Mouse (Mus musculus) MEL (cell line): ENCODE measurements at regions not wholly inside any gene's neighbourhood (a gene's known extent, or its start where the extent isn't known, plus 50 kb on each side); places are given as distances from the start of the nearest gene placed in this dataset.

ENCODE experiments used
- BHLHE40 ChIP-seq: IDR thresholded peaks from 2 replicates; pipeline ENCODE4 v1.6.1; 2012; ENCODE audit warnings: low read depth, mild to moderate bottlenecking, inconsistent platforms, low read length, improper control_type of control experiment, borderline replicate concordance
- CHD1 ChIP-seq: IDR thresholded peaks from 2 replicates; pipeline ENCODE4 v1.6.1; 2012; ENCODE audit warnings: low read depth, mild to moderate bottlenecking, inconsistent platforms, low read length, improper control_type of control experiment
- CTCF ChIP-seq, 3 experiments: IDR thresholded peaks in 2 of 3; conservative IDR thresholded peaks in 1 of 3; 2 replicates each; pipeline ENCODE4 v1.5.1; 2011 to 2012; ENCODE audit warnings: low read length in 3 of 3, low read depth in 2 of 3, mild to moderate bottlenecking in 2 of 3, improper control_type of control experiment in 1 of 3, inconsistent platforms in 1 of 3, mixed read lengths in 1 of 3, moderate library complexity in 1 of 3; ENCODE audit not compliant: control insufficient read depth in 1 of 3, insufficient read depth in 1 of 3, poor library complexity in 1 of 3, severe bottlenecking in 1 of 3
- EP300 ChIP-seq, 2 experiments: IDR thresholded peaks; 2 replicates each; pipeline ENCODE4 v1.6.1; 2011; ENCODE audit warnings: improper control_type of control experiment in 2 of 2, low read length in 2 of 2, low read depth in 1 of 2, mild to moderate bottlenecking in 1 of 2
- HCFC1 ChIP-seq: IDR thresholded peaks from 2 replicates; pipeline ENCODE4 v1.6.1; 2012; ENCODE audit warnings: low read depth, mild to moderate bottlenecking, inconsistent platforms, low read length, improper control_type of control experiment, moderate library complexity
- KAT2A ChIP-seq: conservative IDR thresholded peaks from 2 replicates; pipeline ENCODE4 v1.6.1; 2012; ENCODE audit warnings: low read depth, low read length, improper control_type of control experiment, inconsistent platforms
- MAFK ChIP-seq: IDR thresholded peaks from 2 replicates; pipeline ENCODE4 v1.6.1; 2011; ENCODE audit warnings: low read depth, mild to moderate bottlenecking, low read length, improper control_type of control experiment, borderline replicate concordance
- MAX ChIP-seq: IDR thresholded peaks from 2 replicates; pipeline ENCODE4 v1.6.1; 2011; ENCODE audit warnings: low read length, improper control_type of control experiment
- MEF2A ChIP-seq: IDR thresholded peaks from 2 replicates; pipeline ENCODE4 v1.6.1; 2014; ENCODE audit warnings: low read depth, mild to moderate bottlenecking, inconsistent platforms, low read length, improper control_type of control experiment; ENCODE audit not compliant: poor library complexity, insufficient replicate concordance, severe bottlenecking; ENCODE audit errors: extremely low read depth
- POLR2A ChIP-seq, 2 experiments: IDR thresholded peaks; 2 replicates each; pipeline ENCODE4 v1.6.1; 2011 to 2012; ENCODE audit warnings: low read length in 2 of 2, mild to moderate bottlenecking in 2 of 2, control low read depth in 1 of 2, improper control_type of control experiment in 1 of 2, low read depth in 1 of 2, moderate library complexity in 1 of 2; ENCODE audit not compliant: control insufficient read depth in 1 of 2, insufficient read depth in 1 of 2, poor library complexity in 1 of 2
- POLR2AphosphoS5 ChIP-seq: IDR thresholded peaks from 2 replicates; pipeline ENCODE4 v1.6.1; 2012; ENCODE audit warnings: low read depth, borderline replicate concordance, mild to moderate bottlenecking, inconsistent platforms, low read length, moderate library complexity, mixed read lengths
- TCF12 ChIP-seq: IDR thresholded peaks from 2 replicates; pipeline ENCODE4 v1.6.1; 2014; ENCODE audit warnings: low read depth, mild to moderate bottlenecking, inconsistent platforms, low read length, improper control_type of control experiment, moderate library complexity
- ZC3H11A ChIP-seq: IDR thresholded peaks from 2 replicates; pipeline ENCODE4 v1.6.1; 2012; ENCODE audit warnings: low read depth, mild to moderate bottlenecking, inconsistent platforms, low read length, improper control_type of control experiment
- ZNF384 ChIP-seq: IDR thresholded peaks from 2 replicates; pipeline ENCODE4 v1.6.1; 2012; ENCODE audit warnings: low read depth, mild to moderate bottlenecking, inconsistent platforms, low read length, improper control_type of control experiment

- TF ChIP-seq HCFC1 (no peak), ZC3H11A (no peak), EP300 (IDR thresholded peaks at IDR 0.05; ENCODE audit: low read depth in 1 of 2, low read length in 2 of 2) (no peak), POLR2A (IDR thresholded peaks at IDR 0.05; ENCODE audit: control insufficient read depth in 1 of 2, insufficient read depth in 1 of 2, low read depth in 1 of 2, low read length in 2 of 2, poor library complexity in 1 of 2) (no peak), KAT2A (no peak), CTCF (IDR thresholded peaks at IDR 0.05 in 2 of 3, conservative IDR thresholded peaks at IDR 0.05 in 1 of 3; ENCODE audit: control insufficient read depth in 1 of 3, insufficient read depth in 1 of 3, low read depth in 2 of 3, low read length in 3 of 3, poor library complexity in 1 of 3, severe bottlenecking in 1 of 3) (no peak), CHD1 (no peak), MAX (no peak), POLR2AphosphoS5 (no peak), MEF2A (no peak), TCF12 (no peak), ZNF384 (no peak), MAFK (no peak), BHLHE40 (no peak)
These were observed 93.8 kb upstream of the Chd2 start for GRCm38 (mm10) chr7:73635422-73635821.
